Mouse (Mus musculus) lung, adult 18-20 months (tissue): ENCODE measurements around the gene Hltf.

Experiments
- DNase-seq, 2 experiments: peaks; one replicate each; pipeline ENCODE4 v3.0.0; 2022; ENCODE audit warnings: mixed read lengths in 2 of 2

Hltf gene

GRCm38 (mm10) chr3:20147647-20148046 is 90.0 kb downstream of the Hltf start:
- no peak for DNase-seq

- no peak for DNase-seq
Observed at GRCm38 (mm10) chr3:20150511-20150910, 92.9 kb downstream of the Hltf start.

GRCm38 (mm10) chr3:20151651-20152050 is 94.0 kb downstream of the Hltf start:
- DNase-seq, result no peak

- DNase-seq, result peak; percentile 66 to 69
Observed at GRCm38 (mm10) chr3:20154531-20155367, 97.1 kb downstream of the Hltf start, which contains the start of gene Gyg. Gyg (minus strand) TSS chr3:20155317.

- DNase-seq, result no peak
Observed at GRCm38 (mm10) chr3:20155476-20155875, 97.9 kb downstream of the Hltf start.

GRCm38 (mm10) chr3:20167487-20167886 is 109.9 kb downstream of the Hltf start:
- no peak for DNase-seq
